Mouse (Mus musculus): Measurements from ENCODE around the gene Bok. TPM values are rescaled to one million over a fixed set of nuclear protein-coding genes. Genes with fewer than 3 reads are reported as not detected.
A peak's percentile ranks its signal among the peaks of the same experiment; 100 is the strongest.
"Not testable (repeated sequence)": the region's sequence is repeated elsewhere in the genome, so short reads cannot be mapped to it uniquely, and the experiment has no call there.

Bok gene
- polyA plus RNA-seq, 1 experiment from 2014 or later: 66.9 TPM

DNA sequence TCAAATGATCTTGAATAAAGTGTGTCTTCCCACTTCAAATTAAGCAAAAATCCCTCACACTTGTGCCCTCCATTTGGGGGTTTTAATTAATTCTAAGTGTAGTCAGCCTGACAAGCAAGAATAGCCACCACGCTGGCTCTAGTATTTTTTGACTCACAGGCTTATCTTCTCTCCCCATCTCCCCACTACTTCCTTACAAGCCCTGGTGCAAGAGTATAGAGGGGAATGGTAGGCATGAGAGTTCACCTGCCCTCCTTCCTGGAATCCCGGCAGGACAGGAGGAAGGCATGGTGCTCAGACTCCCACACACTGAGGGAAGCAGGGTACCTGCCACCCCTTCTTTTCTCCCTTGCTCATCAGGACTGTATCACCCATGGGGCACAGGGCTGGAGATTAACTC is 31.2 kb upstream of the Bok start:
- no peaks in the 10 kb centered on the region for H3K9me3 ChIP-seq (ENCODE audit: control insufficient read depth, low read length)
- no peak overlapping the region for H3K4me2 ChIP-seq (replicated peaks; ENCODE audit: low read depth)
- TF ChIP-seq CTCF (IDR thresholded peaks at IDR 0.05; ENCODE audit: low read depth) (no peak), EP300 (optimal IDR thresholded peaks at IDR 0.05) (no peak)
- H3K27me3 ChIP-seq (ENCODE audit: control insufficient read depth, insufficient read depth, low read length): no peaks in the 10 kb centered on the region
- no peaks in the 10 kb centered on the region for H3K36me3 ChIP-seq (ENCODE audit: control insufficient read depth, insufficient read depth, low read length)
- no peak overlapping the region for H3K4me3 ChIP-seq (ENCODE audit: low read depth, low read length)
- DNase-seq (ENCODE audit: low spot score): no peak
- H3K9ac ChIP-seq (ENCODE audit: low read length): no peak overlapping the region
- H3K4me1 ChIP-seq (replicated peaks; ENCODE audit: control insufficient read depth, insufficient read depth): no peaks in the 10 kb centered on the region
- peak; percentile 62 for ATAC-seq (ENCODE audit: low FRiP score, low TSS enrichment)
- 43% methylated on average over 2 of the region's 2 CpGs for WGBS
- H3K27ac ChIP-seq (replicated peaks): peak overlapping the region; percentile 5; the same call in 1 of the 2 replicates

DNA sequence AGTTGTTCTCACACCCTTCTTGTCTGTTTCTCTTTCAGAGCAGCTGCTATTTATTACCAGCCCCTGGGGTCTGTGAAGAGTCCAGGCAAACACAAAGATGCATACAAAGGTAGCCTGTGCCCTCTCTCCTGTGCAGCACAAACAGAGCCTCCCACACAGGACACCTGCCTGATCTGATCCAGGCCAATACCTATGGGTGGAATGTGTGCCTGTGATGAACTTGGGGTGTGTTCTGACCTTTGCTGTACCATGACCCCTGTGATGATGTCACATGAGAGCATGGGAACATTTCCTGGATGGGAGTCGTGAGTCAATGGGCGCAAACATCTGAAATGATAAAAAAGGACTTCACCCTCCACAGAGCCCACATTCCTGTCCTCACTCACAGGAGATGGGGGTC is 30.7 kb upstream of the Bok start:
- H3K9me3 ChIP-seq (ENCODE audit: control insufficient read depth, low read length): no peaks in the 10 kb centered on the region
- DNase-seq (ENCODE audit: low spot score): peak; percentile 57

DNA sequence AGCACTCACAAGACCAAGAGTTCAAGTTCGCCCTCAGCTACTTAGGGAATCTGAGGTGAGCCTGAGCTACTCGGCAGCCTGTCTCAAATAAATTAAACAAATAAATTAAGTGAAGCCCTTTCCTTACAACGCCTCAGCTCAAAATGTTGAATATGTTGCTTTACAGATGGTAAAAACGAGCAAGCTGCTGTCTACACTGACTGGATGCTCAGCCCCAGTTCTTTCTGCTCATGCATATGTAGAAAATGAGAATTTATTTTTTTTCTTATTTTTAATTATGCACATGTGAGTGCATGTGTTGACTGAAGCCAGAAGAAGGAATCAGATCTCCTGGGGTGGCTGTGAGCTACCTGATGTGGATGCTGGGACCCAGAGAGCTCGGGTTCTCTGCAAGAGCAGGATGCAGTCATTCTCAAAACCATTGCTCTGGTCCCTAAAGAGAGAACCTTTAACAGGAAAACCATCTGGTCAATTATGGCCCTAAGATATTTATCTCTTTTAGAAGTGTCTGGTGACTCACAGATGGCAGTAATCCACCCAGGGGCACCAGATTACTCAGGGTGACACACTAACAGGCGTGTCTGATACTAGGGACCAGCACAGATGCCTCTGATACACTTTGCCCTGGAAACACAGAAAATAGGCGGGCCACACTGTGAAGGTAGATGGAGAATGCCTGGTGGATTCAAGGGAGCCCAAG is 29.0 kb upstream of the Bok start:
- no peaks in the 10 kb centered on the region for H3K4me1 ChIP-seq (replicated peaks; ENCODE audit: control insufficient read depth, insufficient read depth)
- no peaks in the 10 kb centered on the region for H3K36me3 ChIP-seq (ENCODE audit: control insufficient read depth, insufficient read depth, low read length)
- no peak overlapping the region for H3K4me2 ChIP-seq (replicated peaks; ENCODE audit: low read depth)
- no peak overlapping the region for H3K9ac ChIP-seq (ENCODE audit: low read length)
- DNase-seq (ENCODE audit: low spot score): no peak
- H3K4me3 ChIP-seq (ENCODE audit: low read depth, low read length): no peak overlapping the region
- no peaks in the 10 kb centered on the region for H3K27me3 ChIP-seq (ENCODE audit: control insufficient read depth, insufficient read depth, low read length)
- TF ChIP-seq EP300 (optimal IDR thresholded peaks at IDR 0.05): no peak
- no peaks in the 10 kb centered on the region for H3K9me3 ChIP-seq (ENCODE audit: control insufficient read depth, low read length)
- peak; percentile 59; the same call in 1 of the 2 replicates for ATAC-seq (ENCODE audit: low FRiP score, low TSS enrichment)
- 63% methylated on average over 7 of the region's 7 CpGs for WGBS
- no peak overlapping the region for H3K27ac ChIP-seq (replicated peaks)

More for the DNA sequence above, 30.7 kb upstream of the Bok start:
- H3K36me3 ChIP-seq (ENCODE audit: control insufficient read depth, insufficient read depth, low read length): no peaks in the 10 kb centered on the region
- H3K4me1 ChIP-seq (replicated peaks; ENCODE audit: control insufficient read depth, insufficient read depth): no peaks in the 10 kb centered on the region
- H3K9ac ChIP-seq (ENCODE audit: low read length): no peak overlapping the region
- H3K4me2 ChIP-seq (replicated peaks; ENCODE audit: low read depth): no peak overlapping the region
- no peak overlapping the region for H3K4me3 ChIP-seq (ENCODE audit: low read depth, low read length)
- H3K27me3 ChIP-seq (ENCODE audit: control insufficient read depth, insufficient read depth, low read length): no peaks in the 10 kb centered on the region
- 62% methylated on average over 2 of the region's 2 CpGs for whole genome bisulfite sequencing
- H3K27ac ChIP-seq (replicated peaks): peak overlapping the region; percentile 5; the same call in 1 of the 2 replicates
- TF ChIP-seq EP300 (optimal IDR thresholded peaks at IDR 0.05): no peak
- no peak for TF ChIP-seq CTCF (IDR thresholded peaks at IDR 0.05; ENCODE audit: low read depth)
- ATAC-seq (ENCODE audit: low FRiP score, low TSS enrichment): peak; percentile 86

GRCm38 (mm10) chr1:93657025-93657360 is 28.5 kb upstream of the Bok start:
- Histone ChIP-seq H3K9me3 (ENCODE audit: control insufficient read depth, low read length) (no peaks in the 10 kb centered on the region), H3K27ac (replicated peaks) (no peak overlapping the region), H3K27me3 (ENCODE audit: control insufficient read depth, insufficient read depth, low read length) (no peaks in the 10 kb centered on the region), H3K4me1 (replicated peaks; ENCODE audit: control insufficient read depth, insufficient read depth) (no peaks in the 10 kb centered on the region), H3K36me3 (ENCODE audit: control insufficient read depth, insufficient read depth, low read length) (no peaks in the 10 kb centered on the region), H3K9ac (ENCODE audit: low read length) (no peak overlapping the region), H3K4me2 (replicated peaks; ENCODE audit: low read depth) (no peak overlapping the region), H3K4me3 (ENCODE audit: low read depth, low read length) (no peak overlapping the region)
- DNase-seq (ENCODE audit: low spot score) (no peak), ATAC-seq (ENCODE audit: low FRiP score, low TSS enrichment) (0 out of 2 replicates have a peak, but pooled peaks have one; percentile 46)
- WGBS: 52% methylated on average over 5 of the region's 5 CpGs
- TF ChIP-seq EP300 (optimal IDR thresholded peaks at IDR 0.05): no peak
- no peak for TF ChIP-seq CTCF (IDR thresholded peaks at IDR 0.05; ENCODE audit: low read depth)

DNA sequence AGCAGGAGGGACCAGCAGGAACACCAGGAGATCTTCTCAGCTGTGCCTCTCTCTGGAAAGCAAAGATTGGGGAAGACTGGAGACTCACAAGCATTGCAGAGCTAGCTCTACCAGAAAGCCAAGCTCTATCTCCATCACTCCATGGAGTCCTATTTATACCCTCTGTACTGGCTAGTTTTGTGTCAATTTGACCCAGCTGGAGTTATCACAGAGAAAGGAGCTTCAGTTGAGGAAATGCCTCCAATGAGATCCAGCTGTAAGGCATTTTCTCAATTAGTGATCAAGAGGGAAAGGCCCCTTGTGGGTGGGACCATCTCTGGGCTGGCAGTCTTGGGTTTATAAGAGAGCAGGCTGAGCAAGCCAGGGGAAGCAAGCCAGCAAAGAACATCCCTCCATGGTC is 26.9 kb upstream of the Bok start, which contains the start of gene Stk25:
Gene Stk25 (minus strand): TSS at position 101 of the 400 bp plus-strand sequence.
- not testable (repeated sequence) for ATAC-seq (ENCODE audit: low FRiP score, low TSS enrichment)

DNA sequence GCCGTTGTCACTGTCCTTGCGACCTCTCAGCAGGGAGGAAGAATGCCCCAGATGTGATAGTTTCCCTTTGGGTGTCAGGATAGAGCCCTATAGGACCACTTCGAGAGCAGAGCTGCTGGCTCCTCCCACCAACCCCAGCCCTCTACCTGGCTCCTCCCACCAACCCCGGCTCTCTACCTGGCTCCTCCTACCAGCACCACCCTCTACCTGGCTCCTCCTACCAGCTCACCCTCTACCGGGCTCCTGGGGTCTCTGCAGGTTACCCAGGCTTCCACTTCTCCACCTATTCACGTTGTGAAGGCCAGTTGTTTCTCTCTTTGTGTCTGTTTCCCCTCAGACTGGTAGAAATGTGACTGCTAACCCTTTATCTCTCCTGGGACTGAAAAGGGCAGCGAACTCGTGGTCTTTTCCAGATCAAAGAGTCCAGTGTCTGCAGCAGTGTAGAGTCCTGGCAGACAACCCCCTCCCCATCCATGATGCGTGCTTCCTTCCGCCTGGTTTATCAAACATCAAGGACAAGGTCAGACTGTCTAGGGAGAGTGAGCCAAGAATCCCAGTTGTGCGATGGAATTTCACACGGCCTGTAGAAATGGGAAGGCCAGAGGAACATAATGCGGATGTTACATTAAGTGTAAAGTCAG is 17.6 kb upstream of the Bok start:
- Histone ChIP-seq H3K27ac (replicated peaks) (no peak overlapping the region; the same call in 1 of the 2 replicates), H3K4me2 (replicated peaks; ENCODE audit: low read depth) (no peak overlapping the region), H3K9me3 (ENCODE audit: control insufficient read depth, low read length) (no peaks in the 10 kb centered on the region), H3K9ac (ENCODE audit: low read length) (no peak overlapping the region), H3K4me1 (replicated peaks; ENCODE audit: control insufficient read depth, insufficient read depth) (peaks cover 3% of the 10 kb centered on the region; the same call in 1 of the 2 replicates), H3K4me3 (ENCODE audit: low read depth, low read length) (no peak overlapping the region), H3K27me3 (ENCODE audit: control insufficient read depth, insufficient read depth, low read length) (no peaks in the 10 kb centered on the region), H3K36me3 (ENCODE audit: control insufficient read depth, insufficient read depth, low read length) (no peaks in the 10 kb centered on the region)
- no peak for TF ChIP-seq EP300 (optimal IDR thresholded peaks at IDR 0.05)
- no peak for TF ChIP-seq CTCF (IDR thresholded peaks at IDR 0.05; ENCODE audit: low read depth)
- peak; percentile 51 for DNase-seq (ENCODE audit: low spot score)
- 36% methylated on average over 13 of the region's 13 CpGs for WGBS
- peak; percentile 41 for ATAC-seq (ENCODE audit: low FRiP score, low TSS enrichment)

More for the DNA sequence above, 26.9 kb upstream of the Bok start, which contains the start of gene Stk25:
- H3K27me3 ChIP-seq (ENCODE audit: control insufficient read depth, insufficient read depth, low read length); H3K4me1 ChIP-seq (replicated peaks; ENCODE audit: control insufficient read depth, insufficient read depth); H3K4me3 ChIP-seq (ENCODE audit: low read depth, low read length); DNase-seq (ENCODE audit: low spot score); H3K27ac ChIP-seq (replicated peaks); H3K9ac ChIP-seq (ENCODE audit: low read length); H3K9me3 ChIP-seq (ENCODE audit: control insufficient read depth, low read length); H3K4me2 ChIP-seq (replicated peaks; ENCODE audit: low read depth); H3K36me3 ChIP-seq (ENCODE audit: control insufficient read depth, insufficient read depth, low read length): not testable (repeated sequence)

Measured in stomach, postnatal 0 days (tissue).